Mouse (Mus musculus) embryonic fibroblast, embryonic 13.5 days (primary cell): ENCODE measurements at regions not wholly inside any gene's neighbourhood (a gene's known extent, or its start where the extent isn't known, plus 50 kb on each side); places are given as distances from the start of the nearest gene placed in this dataset.

Source experiments
- CTCF ChIP-seq: IDR thresholded peaks from 2 replicates; pipeline ENCODE4 v1.5.1; 2011; ENCODE audit warnings: mild to moderate bottlenecking, control low read depth, low read length, moderate library complexity, borderline replicate concordance; ENCODE audit not compliant: insufficient read depth
- POLR2A ChIP-seq: IDR thresholded peaks from 2 replicates; pipeline ENCODE4 v1.6.1; 2011; ENCODE audit warnings: low read depth, mild to moderate bottlenecking, control low read depth, low read length, moderate library complexity

DNA sequence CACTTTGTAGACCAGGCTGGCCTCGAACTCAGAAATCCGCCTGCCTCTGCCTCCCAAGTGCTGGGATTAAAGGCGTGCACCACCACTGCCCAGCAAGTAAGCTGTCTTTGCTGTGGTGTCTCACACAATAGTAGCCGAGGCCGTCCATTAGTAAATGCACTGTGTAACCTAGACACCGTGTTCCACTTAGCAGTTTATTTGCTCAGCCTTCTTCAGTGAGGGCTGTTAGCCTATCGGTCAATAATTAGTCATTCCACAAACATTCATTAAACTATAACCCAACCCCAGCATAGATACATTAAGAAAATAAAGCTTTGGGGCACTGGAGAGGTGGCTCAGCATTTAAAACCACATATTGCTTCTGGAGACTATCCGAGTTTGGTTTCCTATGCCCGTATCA is 102.0 kb downstream of the Rplp1 start:
- TF ChIP-seq POLR2A (no peak), CTCF (no peak)
